Comparison of ENCODE assay signal across 8 mouse cellular contexts in genomic region chr2:122375391-122375991, GRCm38 (mm10). TPM values are rescaled to one million over a fixed set of nuclear protein-coding genes. Genes with fewer than 3 reads are reported as not detected.
DNase-seq lines count a peak whose midpoint lies in the region; ATAC-seq lines count a peak whose summit lies in the region.

No protein-coding gene starts in this region.

- H3K27me3 ChIP-seq in intestine, embryonic 14.5 days (replicated peaks; ENCODE audit: control insufficient read depth, insufficient read depth, low read length) = no peaks in the 10 kb centered on the region

- no peaks in the 10 kb centered on the region for H3K9me3 ChIP-seq in intestine, embryonic 14.5 days (ENCODE audit: control insufficient read depth, low read length)

- H3K9ac ChIP-seq in intestine, embryonic 14.5 days (ENCODE audit: low read length) = peak overlapping the region; percentile 65

- peak overlapping the region; percentile 74 for H3K4me3 ChIP-seq in intestine, embryonic 14.5 days (ENCODE audit: low read depth, low read length)

- H3K4me2 ChIP-seq in intestine, embryonic 14.5 days (ENCODE audit: low read length) = peak overlapping the region; percentile 83

- intact Hi-C loops in gastrocnemius, postnatal 14 days (cut with DNase I; ENCODE audit: low total_unique reads) = no loop called here
- intact Hi-C loops in left cerebral cortex, postnatal 14 days (cut with DNase I) = loop anchor here (5.0 to 10.0 kb wide), 3 partner anchors 63 to 379 kb away; partner anchors contain the start of genes Duoxa1 and Gatm

- peak overlapping the region; percentile 88 for H3K27ac ChIP-seq in intestine, embryonic 14.5 days (ENCODE audit: low read depth)

- H3K36me3 ChIP-seq in intestine, embryonic 14.5 days (ENCODE audit: control insufficient read depth, insufficient read depth, low read length) = no peaks in the 10 kb centered on the region

- H3K4me1 ChIP-seq in intestine, embryonic 14.5 days (replicated peaks; ENCODE audit: control insufficient read depth, insufficient read depth, low read length) = 0 out of 2 replicates have a peak, but pooled peaks cover 4% of the 10 kb centered on the region

- under 1% methylated on average over 32 of the region's 32 CpGs for WGBS in intestine, embryonic 14.5 days

- ATAC-seq in intestine, embryonic 14.5 days (replicated peaks; ENCODE audit: low FRiP score, low TSS enrichment, low read depth) = peak; percentile 79

- DNase-seq in adipocyte (ENCODE audit: low spot score) = peak; percentile 99
- DNase-seq in embryo, embryonic 10 days (ENCODE audit: low spot score) = peak; percentile 97
- DNase-seq in gastrocnemius, postnatal 14 days = peak; percentile 91
- peak; percentile 98 for DNase-seq in intestine, embryonic 14.5 days (ENCODE audit: low spot score)
- peak; percentile 98 to 99 for DNase-seq in left cerebral cortex, postnatal 14 days (ENCODE audit: low spot score in 2 of 2)
- peak; percentile 99 for DNase-seq in mesoderm, embryonic 11.5 days (ENCODE audit: low read depth, low spot score)
- peak; percentile 94 to 96 for DNase-seq in right cerebral cortex, postnatal 36 days (ENCODE audit: low spot score in 2 of 2)
- peak; percentile 94 for DNase-seq in yolk sac, embryonic 10.5 days (ENCODE audit: low spot score)

RNA-seq across cellular contexts. Expression of gene Shf, which starts 6.5 kb away (rescaled TPM):
- 1 to 10 TPM; 5.1 to 6.0 TPM for total RNA-seq in gastrocnemius, postnatal 14 days (2021)
- 3.6 and 4.9 TPM in 2 replicates for polyA plus RNA-seq in intestine, embryonic 14.5 days (2014; fragmentation: Nextera tagmentation; extraction: Ambion mirVana)
- total RNA-seq in left cerebral cortex, postnatal 14 days (2021) = 10 to 100 TPM; 75.3 to 77.1 TPM

RNA-seq across cellular contexts. Expression of gene Slc28a2, which starts 50.8 kb away (rescaled TPM):
- total RNA-seq in gastrocnemius, postnatal 14 days (2021) = 1 to 10 TPM; 6.0 to 6.5 TPM
- 38.0 and 38.2 TPM in 2 replicates for polyA plus RNA-seq in intestine, embryonic 14.5 days (2014; fragmentation: Nextera tagmentation; extraction: Ambion mirVana)
- total RNA-seq in left cerebral cortex, postnatal 14 days (2021) = not detected

Comparison
In these comparisons a context has a peak if more than half of its experiments do, and no peak if none do; other contexts are left out.
1. Peak in every context shown above with its lines: DNase-seq, ATAC-seq, H3K4me3 ChIP-seq and H3K27ac ChIP-seq.
2. RNA of gene Shf, which starts 6.5 kb away (total RNA-seq): 75.3 to 77.1 TPM in left cerebral cortex, postnatal 14 days; 5.1 to 6.0 TPM in gastrocnemius, postnatal 14 days; every median in the first group is over 10 times any median in the second.
3. RNA of gene Slc28a2, which starts 50.8 kb away (total RNA-seq): 6.0 to 6.5 TPM in gastrocnemius, postnatal 14 days; not detected in left cerebral cortex, postnatal 14 days; every median in the first group is over 4 times any median in the second.